Mouse (Mus musculus) limb, embryonic 14.5 days (tissue): ENCODE results near the gene Tulp3. TPM values are rescaled to one million over a fixed set of nuclear protein-coding genes. Genes with fewer than 3 reads are reported as not detected.
A peak's percentile ranks its signal among the peaks of the same experiment; 100 is the strongest.
"Not testable (repeated sequence)": the region's sequence is repeated elsewhere in the genome, so short reads cannot be mapped to it uniquely, and the experiment has no call there.

Source experiments
- ATAC-seq: fragments of 200-750 bp; cut with Nextera tagmentation; 2 replicates; pipeline ENCODE4 v1.8.0; 2017; ENCODE audit warnings: low read depth, moderate number of reproducible peaks, moderate TSS enrichment; ENCODE audit not compliant: low FRiP score
- DNase-seq: peaks from one replicate; pipeline ENCODE4 v3.0.0-alpha.2; 2015; ENCODE audit warnings: low spot score
- H3K27ac ChIP-seq: fragments of 300-500 bp; sonication (generic); replicated peaks from 2 replicates; pipeline ENCODE4 v1.5.1; 2014; ENCODE audit warnings: low read depth, mild to moderate bottlenecking, low read length, moderate library complexity, mixed read lengths
- H3K27me3 ChIP-seq: fragments of 300-500 bp; sonication (generic); 2 replicates; pipeline ENCODE4 v1.6.1; 2014; ENCODE audit warnings: low read length, mixed read lengths; ENCODE audit not compliant: control insufficient read depth, insufficient read depth
- H3K36me3 ChIP-seq: fragments of 300-500 bp; sonication (generic); 2 replicates; pipeline ENCODE4 v1.6.1; 2014; ENCODE audit warnings: mild to moderate bottlenecking, low read length, moderate library complexity, mixed read lengths; ENCODE audit not compliant: control insufficient read depth, insufficient read depth
- H3K4me1 ChIP-seq: fragments of 300-500 bp; sonication (generic); 2 replicates; pipeline ENCODE4 v1.6.1; 2014; ENCODE audit warnings: antibody characterized with exemption, low read length, mixed read lengths; ENCODE audit not compliant: control insufficient read depth, insufficient read depth
- H3K4me2 ChIP-seq: fragments of 300-500 bp; sonication (generic); replicated peaks from 2 replicates; pipeline ENCODE4 v1.6.1; 2014; ENCODE audit warnings: low read depth, mild to moderate bottlenecking, low read length, moderate library complexity; ENCODE audit not compliant: severe bottlenecking
- H3K4me3 ChIP-seq: fragments of 300-500 bp; sonication (generic); replicated peaks from 2 replicates; pipeline ENCODE4 v1.5.1; 2014; ENCODE audit warnings: low read length
- H3K9ac ChIP-seq: fragments of 300-500 bp; sonication (generic); 2 replicates; pipeline ENCODE4 v1.6.1; 2014; ENCODE audit warnings: mild to moderate bottlenecking, low read depth, low read length, moderate library complexity; ENCODE audit not compliant: severe bottlenecking
- H3K9me3 ChIP-seq: fragments of 300-500 bp; sonication (generic); 2 replicates; pipeline ENCODE4 v1.6.1; 2016; ENCODE audit warnings: low read length; ENCODE audit not compliant: control insufficient read depth
- POLR2A ChIP-seq: fragments of 200-500 bp; IDR thresholded peaks from 2 replicates; pipeline ENCODE4 v1.8.0; 2012; ENCODE audit warnings: inconsistent platforms, mild to moderate bottlenecking, moderate library complexity, borderline replicate concordance; ENCODE audit not compliant: insufficient read depth, insufficient read length; ENCODE audit errors: extremely low read depth
- WGBS: fragments of 180-500 bp; shearing (Covaris S2); extraction: QIAGEN DNeasy Blood & Tissue Kit; methylation state at CpG from one replicate; pipeline ENCODE4 v1.1.7; 2014; 5-methylcytosine and 5-hydroxymethylcytosine counted together
- polyA plus RNA-seq, 2 experiments: library from polyadenylated mRNA; depleted of rRNA in 1 of 2; stranded (reverse) in 1 of 2; unstranded in 1 of 2; fragments of >200 nt; fragmentation: Nextera tagmentation in 1 of 2; extraction: Ambion mirVana in 1 of 2; gene quantifications; 2 replicates each; pipeline versions ENCODE4 v1.2.1 to v1.2.3; 2012 to 2014

Gene Tulp3
- polyA plus RNA-seq, 2 experiments: 20.3 to 49.0 TPM

GRCm38 (mm10) chr6:128315597-128315996, 40.1 kb downstream of the Tulp3 start:
- DNase-seq (no peak), ATAC-seq (no peak)
- 73% methylated on average over 8 of the region's 8 CpGs for WGBS
- no peak for TF ChIP-seq POLR2A
- Histone ChIP-seq H3K4me3 (no peak overlapping the region), H3K4me1 (no peaks in the 10 kb centered on the region), H3K27me3 (no peaks in the 10 kb centered on the region), H3K4me2 (no peak overlapping the region), H3K36me3 (no peaks in the 10 kb centered on the region), H3K9me3 (no peaks in the 10 kb centered on the region), H3K27ac (no peak overlapping the region), H3K9ac (no peak overlapping the region)

GRCm38 (mm10) chr6:128314796-128315195, 40.9 kb downstream of the Tulp3 start:
- Histone ChIP-seq H3K4me1 (no peaks in the 10 kb centered on the region), H3K4me2 (no peak overlapping the region), H3K27ac (no peak overlapping the region), H3K9me3 (no peaks in the 10 kb centered on the region), H3K9ac (no peak overlapping the region), H3K4me3 (no peak overlapping the region), H3K27me3 (no peaks in the 10 kb centered on the region), H3K36me3 (no peaks in the 10 kb centered on the region)
- WGBS: 81% methylated on average over 6 of the region's 6 CpGs
- ATAC-seq (no peak), DNase-seq (no peak)
- TF ChIP-seq POLR2A: no peak

- H3K4me2 ChIP-seq: no peak overlapping the region
- H3K4me3 ChIP-seq: no peak overlapping the region
- ATAC-seq: peak; percentile 34; the same call in 1 of the 2 replicates
- no peaks in the 10 kb centered on the region for H3K36me3 ChIP-seq
- H3K9ac ChIP-seq: no peak overlapping the region
- no peaks in the 10 kb centered on the region for H3K27me3 ChIP-seq
- WGBS: 30% methylated on average over 4 of the region's 4 CpGs
- no peak for TF ChIP-seq POLR2A
- no peaks in the 10 kb centered on the region for H3K9me3 ChIP-seq
- peak; percentile 71 for DNase-seq
- H3K4me1 ChIP-seq: no peaks in the 10 kb centered on the region
- H3K27ac ChIP-seq: no peak overlapping the region
Measured at GRCm38 (mm10) chr6:128308311-128308710, 47.3 kb downstream of the Tulp3 start.

GRCm38 (mm10) chr6:128304801-128305200, 50.9 kb downstream of the Tulp3 start:
- ATAC-seq (no peak), DNase-seq (no peak)
- Histone ChIP-seq H3K9me3 (no peaks in the 10 kb centered on the region), H3K36me3 (no peaks in the 10 kb centered on the region), H3K4me2 (no peak overlapping the region), H3K4me1 (peaks cover 6% of the 10 kb centered on the region; the same call in 1 of the 2 replicates), H3K27me3 (peaks cover 13% of the 10 kb centered on the region), H3K9ac (no peak overlapping the region), H3K4me3 (no peak overlapping the region), H3K27ac (no peak overlapping the region)
- WGBS: 74% methylated on average over 4 of the region's 4 CpGs
- no peak for TF ChIP-seq POLR2A

GRCm38 (mm10) chr6:128302640-128303039, 53.0 kb downstream of the Tulp3 start:
- H3K9ac ChIP-seq, H3K27ac ChIP-seq, H3K4me2 ChIP-seq, H3K4me3 ChIP-seq, DNase-seq, H3K36me3 ChIP-seq, ATAC-seq, H3K9me3 ChIP-seq: not testable (repeated sequence)
- Histone ChIP-seq H3K4me1 (peaks cover 10% of the 10 kb centered on the region; the same call in 1 of the 2 replicates), H3K27me3 (peaks cover 20% of the 10 kb centered on the region)
- WGBS: 78% methylated on average over 3 of the region's 3 CpGs

- Histone ChIP-seq H3K36me3 (no peaks in the 10 kb centered on the region), H3K4me3 (no peak overlapping the region), H3K4me1 (peaks cover 14% of the 10 kb centered on the region), H3K27ac (no peak overlapping the region), H3K9ac (no peak overlapping the region), H3K9me3 (no peaks in the 10 kb centered on the region), H3K27me3 (peaks cover 20% of the 10 kb centered on the region), H3K4me2 (no peak overlapping the region)
- 75% methylated on average over 3 of the region's 3 CpGs for WGBS
- no peak for DNase-seq
- ATAC-seq: no peak
- TF ChIP-seq POLR2A: no peak
Measured at GRCm38 (mm10) chr6:128301891-128302290, 53.8 kb downstream of the Tulp3 start.
